Mouse (Mus musculus) forebrain, embryonic 10.5 days (tissue): ENCODE measurements around the gene Adcy5. TPM values are rescaled to one million over a fixed set of nuclear protein-coding genes. Genes with fewer than 3 reads are reported as not detected.

Source experiments
- DNase-seq: peaks from one replicate; pipeline ENCODE4 v3.0.0-alpha.2; 2017; ENCODE audit warnings: low spot score; ENCODE audit errors: extremely low spot score
- H3K27ac ChIP-seq: fragments of 300-500 bp; sonication (generic); 2 replicates; pipeline ENCODE4 v1.5.1; 2016; ENCODE audit warnings: mild to moderate bottlenecking
- H3K27me3 ChIP-seq: fragments of 300-500 bp; sonication (generic); 2 replicates; pipeline ENCODE4 v1.6.1; 2016; ENCODE audit warnings: mild to moderate bottlenecking; ENCODE audit not compliant: poor library complexity, severe bottlenecking
- H3K36me3 ChIP-seq: fragments of 300-500 bp; sonication (generic); replicated peaks from 2 replicates; pipeline ENCODE4 v1.6.1; 2016; ENCODE audit warnings: mild to moderate bottlenecking, moderate library complexity
- H3K4me1 ChIP-seq: fragments of 300-500 bp; sonication (generic); 2 replicates; pipeline ENCODE4 v1.6.1; 2016
- H3K4me3 ChIP-seq: fragments of 300-500 bp; sonication (generic); 2 replicates; pipeline ENCODE4 v1.5.1; 2016; ENCODE audit warnings: mild to moderate bottlenecking, moderate library complexity
- H3K9me3 ChIP-seq: fragments of 300-500 bp; sonication (generic); 2 replicates; pipeline ENCODE4 v1.6.1; 2016; ENCODE audit warnings: mild to moderate bottlenecking, moderate library complexity
- WGBS: fragments of 180-500 bp; shearing (Covaris S2); methylation state at CpG from one replicate; pipeline ENCODE4 v1.1.7; 2016; 5-methylcytosine and 5-hydroxymethylcytosine counted together
- polyA plus RNA-seq: library from polyadenylated mRNA; unstranded; fragments of >200 nt; fragmentation: Nextera tagmentation; extraction: Ambion mirVana; gene quantifications from 2 replicates; pipeline ENCODE4 v1.2.1, GENCODE M21; 2016

Adcy5 gene
- polyA plus RNA-seq, 1 experiment from 2014 or later = 0.67 TPM

DNA sequence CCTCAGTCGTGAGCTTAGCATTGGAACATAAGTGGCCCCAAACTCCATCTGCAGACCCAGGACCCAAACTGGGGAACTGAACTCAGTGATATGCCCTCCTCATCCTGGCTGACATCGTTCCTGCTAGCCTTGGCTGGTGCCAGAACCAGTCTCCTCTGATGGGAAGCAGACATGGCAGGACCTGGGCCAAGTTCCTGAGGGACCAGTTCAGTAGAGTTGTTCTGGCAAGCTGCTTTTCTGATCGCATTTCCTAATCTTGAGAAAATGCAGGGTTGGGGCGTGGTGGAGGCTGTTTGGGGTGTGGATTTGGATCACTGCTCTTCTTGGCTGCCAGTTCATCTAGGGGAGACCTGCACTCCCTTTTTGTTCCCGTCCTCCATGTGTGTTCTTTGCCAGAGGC, 143.1 kb downstream of the Adcy5 start:
- Histone ChIP-seq H3K4me3 (no peak overlapping the region), H3K4me1 (no peaks in the 10 kb centered on the region), H3K27ac (no peak overlapping the region), H3K27me3 (no peaks in the 10 kb centered on the region), H3K9me3 (no peaks in the 10 kb centered on the region), H3K36me3 (peaks cover 5% of the 10 kb centered on the region)
- DNase-seq = no peak
- 85% methylated on average over 5 of the region's 5 CpGs for WGBS

DNA sequence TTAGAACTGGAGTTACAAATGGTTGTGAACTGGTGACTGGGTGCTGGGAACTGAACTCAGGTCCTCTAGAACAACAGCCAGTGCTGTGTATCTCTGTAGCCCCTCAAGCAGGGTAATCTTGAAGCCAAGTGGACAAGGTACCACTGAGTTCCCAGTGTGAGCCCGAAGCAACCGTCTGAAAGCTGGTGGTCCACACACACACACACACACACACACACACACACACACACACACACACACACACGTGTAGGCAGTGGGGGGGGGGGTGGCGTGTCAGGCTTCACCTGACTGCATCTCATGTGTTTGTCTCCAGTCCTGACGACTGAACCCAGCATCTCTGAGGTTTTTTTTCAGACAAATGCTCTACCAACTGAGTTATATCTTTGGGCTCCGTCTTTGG, 145.5 kb downstream of the Adcy5 start:
- Histone ChIP-seq H3K27ac (no peak overlapping the region), H3K27me3 (no peaks in the 10 kb centered on the region), H3K4me3 (no peak overlapping the region), H3K9me3 (no peaks in the 10 kb centered on the region), H3K36me3 (peaks cover 14% of the 10 kb centered on the region), H3K4me1 (no peaks in the 10 kb centered on the region)
- WGBS = 87% methylated on average over 6 of the region's 6 CpGs
- DNase-seq = no peak

DNA sequence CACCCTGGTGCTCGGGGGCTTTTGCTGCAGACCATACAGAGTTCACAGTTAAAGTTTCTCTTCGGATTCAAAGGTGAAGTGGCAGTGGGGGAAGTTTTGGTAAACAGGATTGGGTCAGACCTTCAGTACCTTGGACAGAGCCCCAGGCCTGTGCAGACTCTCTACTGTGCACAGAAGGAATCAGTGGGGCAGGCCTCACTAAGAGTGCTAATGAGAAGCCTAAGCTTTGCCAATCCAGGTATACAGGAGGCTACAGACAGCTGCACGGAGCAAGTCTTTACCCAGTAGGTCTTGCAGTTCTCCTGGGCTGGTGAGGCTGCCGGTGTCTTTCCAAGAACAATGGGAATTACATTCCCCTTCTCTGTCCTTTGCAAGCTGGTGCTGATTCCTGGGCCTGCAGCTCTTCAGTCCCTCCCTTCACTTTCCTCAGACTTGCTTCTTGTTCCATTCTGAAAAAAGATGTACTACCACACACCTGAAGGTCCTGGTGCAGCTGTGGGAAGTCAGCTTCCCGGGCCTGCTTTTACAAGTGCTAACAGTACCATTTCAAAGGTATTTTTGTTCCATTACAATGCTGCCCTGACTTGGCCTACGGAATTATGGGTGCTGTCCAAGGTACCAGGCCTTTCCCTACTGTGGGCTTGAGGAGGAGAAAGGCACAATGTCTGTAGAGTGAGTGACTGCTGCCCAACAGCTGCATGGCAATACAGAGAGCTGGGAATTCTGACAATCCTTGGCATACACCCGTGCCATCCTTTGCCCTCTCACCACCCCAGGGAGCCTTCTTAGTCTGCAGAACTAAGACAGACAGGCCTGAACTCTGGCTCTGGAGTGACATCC, 148.0 kb downstream of the Adcy5 start:
- Histone ChIP-seq H3K27me3 (no peaks in the 10 kb centered on the region), H3K4me1 (no peaks in the 10 kb centered on the region), H3K9me3 (no peaks in the 10 kb centered on the region), H3K27ac (no peak overlapping the region), H3K36me3 (peaks cover 14% of the 10 kb centered on the region), H3K4me3 (no peak overlapping the region)
- WGBS = 50% methylated on average over 7 of the region's 7 CpGs
- DNase-seq = no peak

DNA sequence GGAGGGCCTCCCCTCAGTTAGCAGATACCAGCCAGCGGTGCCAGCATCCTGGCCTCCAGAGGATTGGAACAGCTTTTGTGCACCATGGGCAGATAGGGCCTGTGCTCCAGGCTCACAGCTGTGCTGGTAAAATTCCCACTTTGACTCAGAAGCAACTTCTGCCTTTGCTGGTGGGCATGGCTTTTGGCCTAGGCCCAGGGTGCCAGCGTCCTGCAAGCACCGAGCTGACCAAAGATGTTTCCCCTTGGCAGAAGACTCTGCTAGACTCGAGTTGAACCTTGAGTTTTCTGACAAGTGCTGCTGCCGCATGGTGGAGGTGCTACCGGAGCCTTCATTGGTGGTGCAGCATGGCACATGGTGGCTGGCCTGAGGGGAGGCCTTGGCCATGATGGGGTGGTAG, 149.0 kb downstream of the Adcy5 start:
- DNase-seq = no peak
- Histone ChIP-seq H3K27me3 (no peaks in the 10 kb centered on the region), H3K36me3 (peaks cover 14% of the 10 kb centered on the region), H3K4me1 (no peaks in the 10 kb centered on the region), H3K27ac (no peak overlapping the region), H3K9me3 (no peaks in the 10 kb centered on the region), H3K4me3 (no peak overlapping the region)
- 93% methylated on average over 6 of the region's 6 CpGs for WGBS

DNA sequence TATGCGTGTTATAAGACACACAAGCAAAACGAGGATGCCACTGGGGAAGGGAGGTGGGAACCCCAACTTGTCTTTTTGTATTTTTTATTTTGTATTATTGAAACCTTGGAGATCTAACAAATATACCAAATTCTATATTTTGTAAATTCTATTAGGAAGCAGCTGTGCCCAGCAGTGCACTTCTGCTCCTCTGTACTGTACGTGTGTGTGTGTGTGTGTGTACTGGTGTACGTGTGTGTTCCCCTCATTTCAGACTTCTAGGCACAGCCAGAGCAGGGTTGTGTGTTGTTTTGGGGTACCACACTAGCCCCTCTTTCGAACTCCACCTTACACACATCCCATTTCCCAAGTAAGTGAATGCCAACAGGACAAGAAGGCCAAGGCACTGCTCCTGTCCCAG, 149.7 kb downstream of the Adcy5 start:
- Histone ChIP-seq H3K27ac (no peak overlapping the region), H3K36me3 (peaks cover 14% of the 10 kb centered on the region), H3K9me3 (no peaks in the 10 kb centered on the region), H3K4me1 (no peaks in the 10 kb centered on the region), H3K4me3 (no peak overlapping the region), H3K27me3 (no peaks in the 10 kb centered on the region)
- 89% methylated on average over 5 of the region's 5 CpGs for WGBS
- DNase-seq = no peak

DNA sequence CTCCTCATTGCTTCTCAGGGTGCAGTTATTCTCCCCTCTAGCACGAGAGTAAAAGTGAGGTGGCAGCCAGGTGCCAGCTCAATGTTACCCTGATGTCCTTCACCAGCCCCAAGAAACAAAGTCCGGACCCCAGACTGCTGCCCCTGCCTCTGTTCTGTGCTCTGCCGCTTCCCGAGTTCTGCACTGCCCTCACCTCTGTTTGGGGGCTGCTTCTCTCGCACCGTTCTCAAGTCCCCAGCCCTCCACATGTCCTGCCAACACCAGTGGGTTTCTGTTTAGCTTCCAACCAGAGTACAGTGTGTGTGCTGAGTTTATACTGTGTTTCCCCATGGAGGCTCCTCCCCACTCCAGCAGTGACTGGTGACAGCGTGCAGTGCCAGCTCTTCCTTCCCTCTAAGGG, 150.5 kb downstream of the Adcy5 start:
- Histone ChIP-seq H3K9me3 (no peaks in the 10 kb centered on the region), H3K4me3 (no peak overlapping the region), H3K4me1 (peaks cover 2% of the 10 kb centered on the region; the same call in 1 of the 2 replicates), H3K36me3 (peaks cover 9% of the 10 kb centered on the region), H3K27me3 (no peaks in the 10 kb centered on the region), H3K27ac (no peak overlapping the region)
- 87% methylated on average over 7 of the region's 7 CpGs for WGBS
- DNase-seq = no peak

DNA sequence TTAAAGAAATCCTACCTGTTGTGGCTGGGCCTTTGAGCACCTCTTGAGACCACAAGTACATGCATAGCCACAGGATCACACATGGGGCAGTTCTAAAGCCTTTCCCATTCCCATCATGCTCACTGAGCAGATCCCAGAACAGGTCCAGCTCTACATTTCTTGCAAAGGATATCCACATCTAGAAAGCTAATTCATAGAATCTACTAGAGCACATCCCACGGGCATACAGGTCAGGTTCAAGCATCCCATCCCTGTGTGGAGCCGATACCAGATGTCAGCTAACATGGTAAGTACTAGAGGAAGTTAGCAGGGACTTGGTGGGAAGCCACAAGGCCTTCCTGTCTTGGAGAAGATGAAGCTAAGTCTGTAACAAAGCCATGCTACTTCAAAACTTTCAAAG, 152.0 kb downstream of the Adcy5 start:
- Histone ChIP-seq H3K4me1 (peaks cover 15% of the 10 kb centered on the region), H3K9me3 (no peaks in the 10 kb centered on the region), H3K27me3 (no peaks in the 10 kb centered on the region), H3K4me3 (no peak overlapping the region), H3K27ac (no peak overlapping the region), H3K36me3 (peaks cover 8% of the 10 kb centered on the region)
- DNase-seq = no peak
- WGBS = 89% methylated on average over 2 of the region's 2 CpGs

DNA sequence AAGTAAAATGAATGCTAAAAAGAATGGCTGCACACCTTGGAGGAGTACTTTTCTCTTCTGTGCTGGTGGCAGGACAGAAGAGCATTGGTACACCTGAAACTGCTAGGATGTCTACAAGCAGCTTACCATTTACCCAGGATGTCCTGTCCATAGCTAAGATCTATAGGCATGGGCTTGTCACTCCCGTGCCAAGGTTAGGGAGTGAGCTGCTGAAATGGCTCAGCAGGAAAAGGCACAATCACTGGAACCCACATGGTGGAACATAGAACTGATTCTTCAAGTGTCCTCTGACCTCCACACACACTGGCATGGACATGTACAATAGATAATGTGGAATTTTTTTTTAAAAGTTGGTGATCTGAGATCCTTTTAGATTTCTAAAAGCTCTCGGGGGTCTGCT, 152.7 kb downstream of the Adcy5 start:
- no peaks in the 10 kb centered on the region for H3K27me3 ChIP-seq
- H3K4me3 ChIP-seq = no peak overlapping the region
- WGBS = 85% methylated on average over 2 of the region's 2 CpGs
- peaks cover 22% of the 10 kb centered on the region for H3K4me1 ChIP-seq
- H3K36me3 ChIP-seq = peaks cover 8% of the 10 kb centered on the region
- no peak overlapping the region for H3K27ac ChIP-seq
- no peaks in the 10 kb centered on the region for H3K9me3 ChIP-seq
- no peak for DNase-seq

DNA sequence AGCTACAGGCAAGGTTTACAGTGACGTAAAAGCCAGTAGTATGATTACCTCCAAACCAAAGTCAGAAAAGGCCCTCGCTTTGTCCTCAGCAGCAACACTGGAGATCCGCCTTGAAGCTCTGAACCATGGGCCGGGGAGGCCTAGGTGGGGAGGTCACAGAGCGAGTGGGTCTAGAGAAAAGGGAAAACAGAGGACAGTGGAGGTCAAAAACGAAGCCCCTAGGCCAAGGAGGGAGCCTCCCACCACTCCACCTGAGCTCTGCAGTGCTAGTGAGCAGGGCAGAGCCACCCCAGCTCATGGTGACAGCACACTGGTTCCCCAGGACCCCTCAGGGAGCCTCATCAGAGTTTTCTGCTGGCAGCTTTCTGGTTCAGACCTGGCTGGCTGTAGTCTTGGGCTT, 153.3 kb downstream of the Adcy5 start:
- H3K36me3 ChIP-seq = peaks cover 12% of the 10 kb centered on the region
- DNase-seq = no peak
- 89% methylated on average over 6 of the region's 6 CpGs for WGBS

DNA sequence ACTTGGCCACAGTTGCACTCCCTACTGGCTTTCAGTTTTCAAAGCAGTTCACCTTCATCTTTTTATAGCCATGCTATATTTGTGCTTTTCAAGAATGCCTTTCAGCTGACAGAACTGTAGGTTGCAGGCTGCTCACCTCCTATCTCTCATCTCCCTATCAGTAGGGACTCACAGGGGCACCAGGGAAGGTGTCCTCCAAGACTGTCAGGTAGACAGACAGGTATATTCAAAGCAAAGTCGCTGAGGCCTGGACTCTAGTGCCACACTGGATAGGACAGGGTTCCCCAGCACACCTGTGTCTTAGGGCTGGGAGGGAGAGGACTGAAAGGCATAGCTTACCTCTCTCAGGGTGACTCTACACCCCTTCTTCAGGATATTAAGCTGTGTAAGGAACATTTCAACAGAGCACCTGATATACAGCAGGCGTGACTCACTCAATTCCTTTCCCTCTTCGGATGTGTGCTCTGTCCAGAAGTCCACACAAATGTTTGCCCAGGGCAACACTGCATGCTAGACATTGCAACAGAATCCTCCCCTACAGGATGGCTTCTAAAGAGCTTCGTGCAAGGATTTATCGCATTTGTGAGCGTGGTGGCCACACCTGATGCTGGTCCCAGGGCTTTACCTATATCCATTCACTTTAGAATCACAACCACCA, 153.9 kb downstream of the Adcy5 start:
- DNase-seq = no peak
- Histone ChIP-seq H3K27ac (no peak overlapping the region), H3K9me3 (no peaks in the 10 kb centered on the region), H3K27me3 (no peaks in the 10 kb centered on the region), H3K4me1 (peaks cover 23% of the 10 kb centered on the region), H3K36me3 (peaks cover 14% of the 10 kb centered on the region), H3K4me3 (no peak overlapping the region)
- WGBS = 91% methylated on average over 6 of the region's 6 CpGs

More for the DNA sequence above, 153.3 kb downstream of the Adcy5 start:
- Histone ChIP-seq H3K4me1 (peaks cover 23% of the 10 kb centered on the region), H3K27ac (no peak overlapping the region), H3K27me3 (no peaks in the 10 kb centered on the region), H3K9me3 (no peaks in the 10 kb centered on the region), H3K4me3 (no peak overlapping the region)

DNA sequence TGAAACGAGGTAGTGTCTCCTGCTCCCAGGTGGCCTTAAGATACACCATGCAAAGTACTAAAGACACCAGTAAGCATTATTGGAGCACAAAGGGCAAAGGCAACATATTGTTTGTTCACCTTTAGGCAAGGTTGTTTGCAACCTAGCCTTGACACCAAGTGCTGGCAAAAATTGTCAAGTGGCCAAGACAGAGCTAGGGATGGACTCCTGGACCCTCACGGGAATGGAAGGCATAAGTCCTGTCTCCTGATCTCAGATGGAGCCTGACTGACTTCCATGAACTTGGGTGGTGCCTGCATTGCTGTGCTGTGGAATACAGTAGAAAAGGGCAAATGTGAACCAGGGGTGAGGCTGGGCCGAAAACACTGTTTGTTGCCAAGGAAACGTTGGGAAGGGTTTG, 155.0 kb downstream of the Adcy5 start:
- Histone ChIP-seq H3K9me3 (no peaks in the 10 kb centered on the region), H3K4me1 (peaks cover 23% of the 10 kb centered on the region), H3K4me3 (no peak overlapping the region), H3K27ac (no peak overlapping the region), H3K27me3 (no peaks in the 10 kb centered on the region), H3K36me3 (peaks cover 14% of the 10 kb centered on the region)
- no peak for DNase-seq
- WGBS = 90% methylated on average over 4 of the region's 4 CpGs

DNA sequence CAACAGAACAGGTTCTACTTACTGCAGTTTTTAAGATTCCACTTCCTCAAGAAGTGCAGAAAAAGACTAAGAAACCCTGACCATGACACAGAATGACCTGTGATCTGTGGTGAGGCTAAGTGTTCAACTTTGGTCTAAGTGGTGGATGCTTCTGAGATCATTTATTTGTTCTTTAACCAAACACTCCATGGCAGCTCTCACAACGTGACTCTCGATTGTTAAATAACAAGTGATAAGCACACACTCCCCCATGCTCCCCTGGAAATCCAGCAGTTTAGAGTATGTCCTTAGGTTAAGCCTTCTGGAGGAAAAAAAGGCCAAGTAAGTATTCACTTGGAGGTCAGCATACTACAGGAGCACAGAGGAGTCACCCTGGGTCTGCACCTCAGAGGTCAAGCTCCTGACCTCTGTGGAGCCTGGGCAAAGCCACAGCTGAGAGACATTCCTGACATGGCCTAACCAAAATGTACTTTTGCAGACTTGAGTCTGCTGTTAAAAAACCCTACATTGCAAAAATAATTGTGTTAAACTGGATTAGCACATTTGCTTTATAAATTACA, 156.0 kb downstream of the Adcy5 start:
- Histone ChIP-seq H3K4me1 (peaks cover 23% of the 10 kb centered on the region), H3K9me3 (no peaks in the 10 kb centered on the region), H3K27ac (no peak overlapping the region), H3K4me3 (no peak overlapping the region), H3K27me3 (no peaks in the 10 kb centered on the region), H3K36me3 (peaks cover 14% of the 10 kb centered on the region)
- DNase-seq = no peak
- WGBS = 63% methylated on average over 2 of the region's 2 CpGs

DNA sequence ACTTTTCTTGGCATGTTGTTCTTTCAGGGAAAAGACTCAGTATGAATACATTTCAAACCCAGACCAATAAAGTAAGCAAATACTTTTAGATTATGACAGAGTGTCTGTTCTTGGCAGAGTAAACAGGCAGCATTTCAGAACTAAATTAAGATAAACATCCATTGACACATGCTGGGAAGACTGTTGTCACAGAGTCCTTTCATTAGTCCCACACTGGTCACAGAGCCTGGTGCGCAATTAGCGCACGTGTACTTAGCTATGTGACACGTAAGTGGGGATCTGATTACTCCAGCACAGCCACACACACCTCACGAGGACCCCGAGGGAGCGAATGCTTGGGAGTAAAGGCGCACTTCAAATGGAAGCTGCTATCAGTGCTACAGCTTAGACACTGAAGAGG, 156.9 kb downstream of the Adcy5 start:
- Histone ChIP-seq H3K4me3 (no peak overlapping the region), H3K27me3 (no peaks in the 10 kb centered on the region), H3K27ac (no peak overlapping the region), H3K4me1 (peaks cover 23% of the 10 kb centered on the region), H3K9me3 (no peaks in the 10 kb centered on the region), H3K36me3 (peaks cover 14% of the 10 kb centered on the region)
- WGBS = 67% methylated on average over 8 of the region's 8 CpGs
- no peak for DNase-seq
